Mouse (Mus musculus) WW6 (cell line): ENCODE measurements around the gene Rgsl1.
A peak's percentile ranks its signal among the peaks of the same experiment; 100 is the strongest.
"Not testable (repeated sequence)": the region's sequence is repeated elsewhere in the genome, so short reads cannot be mapped to it uniquely, and the experiment has no call there.

Experiments
- DNase-seq: peaks from one replicate; pipeline ENCODE4 v3.0.0-alpha.2; 2013; ENCODE audit warnings: low read depth, low spot score

Gene Rgsl1

DNA sequence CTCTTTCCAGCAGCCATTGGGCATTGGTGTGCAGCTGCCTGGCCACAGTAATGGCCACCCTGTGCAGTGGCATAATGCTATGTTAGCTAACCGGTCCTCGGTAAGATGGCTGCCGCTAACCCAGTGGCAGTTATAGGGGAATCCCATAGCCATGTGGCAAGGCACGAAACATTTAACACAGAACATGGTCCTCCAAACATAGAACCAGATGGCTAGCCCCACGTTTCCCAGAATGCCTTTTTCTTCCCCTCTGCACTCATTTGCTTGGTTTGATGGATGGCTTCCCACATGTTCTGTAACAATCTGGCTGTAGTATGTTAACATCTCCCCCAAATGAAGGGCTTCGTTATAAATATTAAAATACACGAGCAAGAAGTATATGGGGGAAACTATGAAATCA, 67.7 kb downstream of the Rgsl1 start:
- DNase-seq, result no peak

DNA sequence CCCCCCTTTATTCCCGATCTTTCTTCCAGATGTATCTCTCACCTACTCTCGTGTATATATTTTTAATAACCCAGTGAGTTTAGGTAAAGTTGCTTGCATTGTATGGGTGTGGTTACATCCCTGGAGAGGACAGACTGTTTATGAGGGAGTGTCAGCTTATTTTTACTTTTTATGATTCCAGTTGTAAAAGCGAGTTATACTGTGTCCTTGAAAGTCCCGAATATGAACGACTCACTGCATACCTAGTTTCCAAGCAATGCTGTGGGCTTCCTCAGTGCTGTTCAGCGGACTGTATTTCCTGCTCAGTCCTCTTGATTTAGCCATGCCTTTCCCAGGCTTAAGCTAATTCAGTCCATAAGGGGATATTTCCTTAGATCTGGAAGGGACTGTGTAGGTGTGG, 68.8 kb downstream of the Rgsl1 start:
- no peak for DNase-seq

DNA sequence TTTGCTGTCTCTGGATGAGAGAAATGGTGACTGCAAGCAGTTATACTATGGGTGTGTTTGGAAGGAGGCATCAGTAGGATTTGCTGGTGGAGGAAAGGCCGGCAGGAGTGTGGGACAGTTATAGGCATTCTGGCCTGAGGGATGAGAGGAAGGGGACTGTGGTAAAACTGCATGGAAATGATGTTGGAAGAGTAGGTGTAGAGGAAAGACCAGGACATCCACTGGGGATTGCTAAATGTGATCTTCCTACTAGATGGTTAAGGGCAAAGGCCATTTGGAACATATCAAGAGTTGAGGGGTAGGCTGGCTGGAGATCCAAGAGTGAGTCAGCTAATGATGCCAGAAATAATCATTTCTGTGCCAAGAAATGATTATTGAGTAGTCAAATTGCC, 73.2 kb downstream of the Rgsl1 start:
- DNase-seq, result no peak

DNA sequence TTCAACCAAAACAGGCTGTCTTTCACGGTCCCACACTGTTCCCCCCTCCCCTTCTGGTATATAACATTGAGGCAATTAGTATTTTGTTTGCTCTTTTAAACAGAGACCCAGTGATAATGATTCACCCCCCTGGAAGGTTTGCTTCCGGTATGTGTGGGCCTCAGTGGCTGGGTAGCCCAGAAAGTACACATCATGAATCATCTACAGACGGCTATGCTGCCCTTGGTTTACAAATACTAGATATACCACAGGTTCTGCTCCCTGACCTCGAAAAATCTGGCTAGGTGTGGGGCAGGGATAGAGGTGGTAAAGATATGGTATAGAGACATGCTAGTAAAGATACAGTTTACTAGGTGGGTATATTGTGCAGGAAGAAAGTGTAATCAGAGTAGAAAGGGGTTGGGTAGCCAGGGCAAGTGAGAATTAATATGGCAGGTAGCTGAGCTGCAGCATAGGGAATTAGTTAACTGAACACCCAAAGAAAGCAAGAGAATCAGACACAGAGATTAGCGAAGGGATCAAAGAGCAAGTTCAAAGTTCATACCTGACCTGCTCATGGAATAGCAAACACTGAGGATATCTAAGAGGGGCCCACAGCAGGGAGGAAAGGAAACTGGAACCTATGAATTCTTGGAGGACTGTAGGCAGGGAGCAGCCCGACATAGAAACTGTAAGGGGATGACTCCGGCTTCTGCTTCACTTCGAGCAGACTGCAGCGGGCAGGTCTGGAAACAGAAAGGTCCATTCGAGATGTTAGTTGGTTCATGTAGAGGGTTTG, 73.8 kb downstream of the Rgsl1 start:
- no peak for DNase-seq

DNA sequence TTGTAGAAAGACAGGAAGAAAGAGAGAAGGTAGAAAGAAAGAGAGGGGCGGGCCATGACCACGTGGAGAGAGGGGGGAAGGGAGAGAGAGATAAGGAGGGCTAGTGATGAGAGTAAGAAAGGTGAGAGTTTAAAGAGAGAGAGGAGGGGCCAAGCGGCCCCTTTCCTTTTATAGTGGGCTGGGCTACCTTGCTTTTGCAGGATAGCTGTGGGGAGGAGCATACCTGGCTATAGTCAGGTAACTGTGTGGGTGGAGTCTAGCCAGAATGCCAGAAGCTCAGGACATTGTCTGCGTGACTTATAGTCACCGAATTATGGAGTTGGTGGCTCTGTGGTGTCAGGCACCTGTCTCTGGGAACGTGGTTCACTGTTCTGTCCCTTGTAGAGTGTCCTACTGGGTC, 74.4 kb downstream of the Rgsl1 start:
- DNase-seq, result not testable (repeated sequence)

DNA sequence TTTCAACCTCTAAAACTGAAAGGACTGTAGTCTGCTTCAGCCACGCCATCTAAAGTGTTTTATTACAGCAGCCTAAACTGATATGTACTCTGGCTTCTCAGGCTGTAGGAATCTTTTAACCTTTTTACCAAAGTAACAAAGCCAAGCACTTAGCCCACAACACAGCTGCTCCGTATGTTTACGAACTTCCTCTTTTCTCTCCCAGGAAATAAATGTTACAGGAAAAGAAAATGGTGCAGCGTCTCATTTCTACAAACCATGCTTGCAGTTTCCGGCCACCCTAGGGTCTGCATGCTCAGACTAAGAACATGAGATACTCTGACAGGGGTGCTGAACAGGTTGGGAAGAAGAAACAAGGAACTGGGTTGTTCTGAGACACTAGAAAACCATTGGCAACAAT, 75.5 kb downstream of the Rgsl1 start:
- no peak for DNase-seq

DNA sequence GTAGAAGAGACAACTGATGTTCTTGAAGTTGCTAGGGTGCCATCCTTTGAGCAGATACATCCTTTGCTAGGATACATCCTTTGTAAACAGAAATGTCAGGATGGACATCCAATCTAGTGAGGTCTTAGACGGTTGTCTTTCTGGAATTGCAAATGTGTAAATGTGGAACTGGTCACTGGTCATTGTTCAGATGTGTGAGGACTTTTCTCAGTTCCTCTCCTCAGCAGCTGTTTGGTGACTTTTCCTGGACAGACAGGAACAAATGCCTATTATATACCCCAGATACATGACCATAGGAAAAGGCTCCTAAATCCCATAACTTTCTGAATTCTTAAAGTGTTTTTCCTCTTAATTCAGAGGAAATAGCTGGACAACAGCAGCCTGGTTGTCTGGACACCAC, 76.7 kb downstream of the Rgsl1 start:
- no peak for DNase-seq

DNA sequence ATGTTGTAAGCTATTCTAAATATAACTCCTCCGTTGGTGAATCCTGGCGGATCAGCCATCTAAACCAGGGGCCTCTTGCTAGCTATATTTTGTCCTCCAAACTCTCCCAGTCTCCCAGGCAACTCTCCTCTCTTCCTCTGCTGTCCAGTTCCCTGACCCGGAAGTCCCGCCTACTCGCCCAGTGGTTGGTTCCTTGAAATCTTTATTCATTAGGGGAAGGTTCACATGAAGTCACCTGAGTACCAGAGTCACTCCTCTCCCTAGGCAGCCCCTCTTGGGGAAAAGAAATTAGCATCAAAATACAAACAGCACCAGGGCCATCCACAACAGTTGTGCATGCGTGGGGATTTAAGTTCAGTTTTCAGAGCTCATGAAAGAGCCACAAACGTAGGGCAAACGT, 77.6 kb downstream of the Rgsl1 start:
- DNase-seq, result peak; percentile 59

DNA sequence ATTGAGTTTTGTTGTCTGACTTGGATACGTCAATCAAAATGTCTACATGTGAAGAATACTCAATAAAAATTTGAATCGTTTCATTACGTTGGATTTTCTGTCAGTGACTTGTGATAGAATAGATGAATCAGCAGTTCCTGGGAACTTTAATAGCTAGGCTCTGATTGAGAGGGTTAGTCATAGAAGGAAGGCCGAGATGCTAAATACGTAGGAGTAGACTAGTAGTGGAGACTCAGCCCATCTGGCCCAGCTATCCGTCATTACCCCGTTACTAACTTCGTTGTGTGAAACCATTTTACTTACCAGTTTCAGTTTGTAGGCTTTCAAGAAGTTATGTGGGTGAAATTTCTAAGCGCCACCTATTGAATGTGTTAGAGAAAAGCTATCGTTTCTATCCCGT, 79.8 kb downstream of the Rgsl1 start:
- no peak for DNase-seq

DNA sequence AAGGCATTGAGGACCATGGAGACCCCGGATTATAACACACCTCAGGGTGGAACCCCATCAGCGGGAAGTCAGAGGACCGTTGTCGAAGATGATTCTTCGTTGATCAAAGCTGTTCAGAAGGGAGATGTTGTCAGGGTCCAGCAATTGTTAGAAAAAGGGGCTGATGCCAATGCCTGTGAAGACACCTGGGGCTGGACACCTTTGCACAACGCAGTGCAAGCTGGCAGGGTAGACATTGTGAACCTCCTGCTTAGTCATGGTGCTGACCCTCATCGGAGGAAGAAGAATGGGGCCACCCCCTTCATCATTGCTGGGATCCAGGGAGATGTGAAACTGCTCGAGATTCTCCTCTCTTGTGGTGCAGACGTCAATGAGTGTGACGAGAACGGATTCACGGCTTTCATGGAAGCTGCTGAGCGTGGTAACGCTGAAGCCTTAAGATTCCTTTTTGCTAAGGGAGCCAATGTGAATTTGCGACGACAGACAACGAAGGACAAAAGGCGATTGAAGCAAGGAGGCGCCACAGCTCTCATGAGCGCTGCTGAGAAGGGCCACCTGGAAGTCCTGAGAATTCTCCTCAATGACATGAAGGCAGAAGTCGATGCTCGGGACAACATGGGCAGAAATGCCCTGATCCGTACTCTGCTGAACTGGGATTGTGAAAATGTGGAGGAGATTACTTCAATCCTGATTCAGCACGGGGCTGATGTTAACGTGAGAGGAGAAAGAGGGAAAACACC, 90.0 kb downstream of the Rgsl1 start:
- no peak for DNase-seq

DNA sequence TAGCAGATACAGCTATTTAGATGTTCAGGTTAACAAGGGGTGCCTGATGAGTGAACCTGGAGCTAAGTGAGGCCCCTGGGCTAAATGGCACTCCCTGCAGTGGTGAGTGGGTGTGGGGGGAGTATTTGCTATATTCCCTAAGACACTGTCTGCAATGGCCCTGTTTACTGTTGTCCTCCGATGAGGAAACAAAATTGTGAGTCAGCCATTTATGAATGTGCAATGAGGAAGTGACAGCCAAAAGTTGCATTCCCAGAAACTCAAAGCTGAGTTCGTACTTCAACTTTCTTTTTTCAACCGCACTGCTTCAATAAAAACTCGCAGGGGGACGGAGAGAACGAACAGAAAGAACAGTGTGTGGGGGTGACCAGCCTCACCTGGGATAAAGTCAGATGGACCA, 91.4 kb downstream of the Rgsl1 start:
- DNase-seq, result no peak

DNA sequence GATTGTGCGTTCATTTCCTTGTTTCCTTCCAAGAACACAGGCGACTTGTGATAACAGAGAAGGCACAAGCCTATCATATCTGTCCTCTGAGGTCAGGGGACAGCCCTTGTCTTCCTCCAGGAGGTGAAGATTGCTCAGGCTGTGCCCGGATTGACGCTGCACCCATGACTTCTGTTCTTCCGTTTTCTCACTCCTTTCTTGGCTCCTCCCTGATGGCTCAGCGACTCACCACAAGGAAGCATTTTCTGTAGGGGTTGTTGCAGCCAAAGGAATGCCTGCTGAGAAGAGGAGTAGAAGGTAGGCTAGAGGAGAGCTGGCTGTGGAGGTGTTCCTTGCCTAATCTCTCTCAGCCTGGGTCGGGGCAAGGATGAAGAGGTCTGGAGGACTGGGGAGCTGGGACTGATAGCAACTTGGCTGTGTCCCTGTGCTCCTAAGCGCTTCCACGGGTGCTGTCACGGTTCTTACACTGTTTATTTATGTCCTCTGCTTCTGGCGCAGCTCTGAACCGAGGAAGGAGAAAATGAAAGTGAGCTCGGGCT, 92.1 kb downstream of the Rgsl1 start:
- DNase-seq, result no peak

DNA sequence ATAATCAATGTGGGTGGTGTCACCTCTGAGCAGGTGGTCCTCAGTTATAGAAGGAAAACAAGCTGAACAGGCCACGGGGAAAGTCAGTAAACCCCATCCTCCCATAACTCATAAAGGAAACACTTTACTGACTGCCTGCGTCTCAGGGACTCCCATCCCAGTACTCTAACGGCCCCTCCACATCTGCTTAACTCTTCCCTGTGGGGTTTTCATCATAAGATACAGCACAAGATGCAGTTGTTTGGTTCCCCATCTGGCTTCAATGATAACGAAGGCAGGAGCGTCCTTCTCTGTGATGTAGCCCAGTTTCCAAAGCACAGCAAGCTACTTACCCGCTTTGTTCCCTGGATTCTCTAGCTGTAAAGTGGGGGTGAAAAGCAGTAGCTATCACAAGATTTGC, 93.9 kb downstream of the Rgsl1 start:
- DNase-seq, result no peak

DNA sequence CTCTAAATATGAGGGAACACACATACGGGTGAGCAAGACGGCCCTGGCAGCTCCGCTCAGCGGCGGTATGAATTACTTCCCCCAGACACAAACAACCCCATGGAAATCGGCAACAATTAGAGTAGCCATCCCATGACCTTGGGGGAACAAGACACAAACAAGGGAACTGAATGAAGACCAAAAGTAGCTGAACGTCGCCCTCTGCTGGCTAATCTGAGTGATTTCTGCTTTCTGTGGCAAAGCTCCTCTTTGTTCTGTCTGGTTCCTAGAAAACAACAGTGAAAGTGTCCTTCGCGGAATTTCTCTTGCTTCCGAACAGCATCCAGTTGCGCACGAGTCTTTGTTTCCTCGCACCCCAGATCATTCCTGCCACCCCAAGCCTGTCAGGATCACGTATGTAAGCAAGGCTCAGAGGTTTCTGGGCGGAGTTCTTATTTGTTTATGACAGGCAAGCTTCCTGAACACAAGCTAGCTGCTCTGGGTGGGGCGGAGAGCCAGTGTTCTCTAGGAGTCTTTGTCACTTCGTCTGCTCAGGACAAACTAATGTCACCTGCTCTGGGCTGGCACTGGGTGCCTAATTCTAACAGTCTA, 94.6 kb downstream of the Rgsl1 start, which contains the start of gene Rnasel:
Gene Rnasel, plus strand, starts transcription at position 216 of the 591 bp plus-strand sequence.
- peak; percentile 66 for DNase-seq

DNA sequence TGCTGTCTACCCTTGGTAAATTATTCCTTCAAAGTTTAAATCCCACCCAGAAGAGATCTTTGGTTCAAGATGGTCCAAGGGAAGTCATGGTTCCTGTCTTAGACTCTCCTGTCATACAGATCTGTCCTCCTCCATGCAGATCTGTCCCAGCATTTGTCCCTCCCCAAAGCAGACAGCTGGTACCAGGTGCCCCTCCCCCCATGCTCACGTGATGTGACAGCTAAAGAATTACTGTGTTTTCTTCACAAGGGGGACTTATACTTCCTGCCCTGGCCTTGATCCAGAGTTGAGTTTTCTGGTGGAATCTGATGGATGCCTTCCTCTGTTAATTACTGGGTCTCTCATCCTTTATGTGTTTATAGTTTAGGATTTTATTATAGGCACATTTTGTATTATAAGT, 95.4 kb downstream of the Rgsl1 start:
- no peak for DNase-seq

DNA sequence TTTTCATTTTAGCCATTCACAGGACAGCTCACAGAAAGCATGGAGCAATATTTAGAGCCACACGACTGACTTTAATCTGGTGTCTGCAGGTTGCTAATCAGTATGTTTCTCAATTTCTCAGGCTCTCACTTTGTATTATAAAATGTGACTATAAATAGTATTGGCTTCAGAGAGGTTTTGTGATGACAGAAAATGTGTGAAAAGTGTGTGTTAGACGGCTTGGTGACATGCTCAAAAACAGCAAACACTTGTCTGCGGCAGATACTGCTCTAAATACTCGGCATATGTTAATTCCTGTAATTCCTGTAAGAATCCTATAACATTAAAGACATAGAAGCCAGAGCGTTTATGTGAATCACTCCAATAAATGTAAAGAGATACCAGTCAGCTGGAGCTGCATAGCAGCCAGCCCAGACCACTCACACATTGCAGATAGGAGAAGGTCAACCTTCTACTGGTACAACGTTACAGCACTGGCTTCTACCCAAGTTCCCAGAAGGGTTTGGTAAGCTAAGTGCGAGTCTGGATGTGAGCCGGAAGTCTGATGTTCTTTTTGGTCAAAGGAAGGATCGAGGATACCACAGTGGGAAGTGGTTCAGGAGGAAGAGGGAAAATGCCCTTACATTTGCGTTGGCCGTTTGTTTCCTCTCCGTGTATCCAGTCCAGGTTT, 95.9 kb downstream of the Rgsl1 start:
- DNase-seq, result no peak

DNA sequence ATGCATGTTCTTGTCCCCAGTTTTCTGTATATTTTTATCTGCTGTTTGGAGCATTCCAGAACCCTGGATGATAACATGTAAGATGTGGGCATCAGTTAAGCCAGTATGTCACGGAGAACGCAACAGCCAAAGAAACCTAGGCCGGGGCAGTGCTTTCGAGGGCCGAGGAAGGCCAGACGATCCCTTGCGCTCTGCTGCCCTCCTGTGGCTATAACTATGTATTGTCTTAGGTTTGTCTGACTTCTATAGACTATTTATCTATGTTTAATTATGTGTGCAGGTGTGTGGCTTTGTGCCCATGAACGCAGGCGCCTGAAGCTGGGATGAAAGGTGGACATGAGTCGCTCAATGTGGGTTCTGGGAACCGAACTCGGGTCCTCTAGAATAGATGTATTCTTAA, 97.2 kb downstream of the Rgsl1 start:
- no peak for DNase-seq

DNA sequence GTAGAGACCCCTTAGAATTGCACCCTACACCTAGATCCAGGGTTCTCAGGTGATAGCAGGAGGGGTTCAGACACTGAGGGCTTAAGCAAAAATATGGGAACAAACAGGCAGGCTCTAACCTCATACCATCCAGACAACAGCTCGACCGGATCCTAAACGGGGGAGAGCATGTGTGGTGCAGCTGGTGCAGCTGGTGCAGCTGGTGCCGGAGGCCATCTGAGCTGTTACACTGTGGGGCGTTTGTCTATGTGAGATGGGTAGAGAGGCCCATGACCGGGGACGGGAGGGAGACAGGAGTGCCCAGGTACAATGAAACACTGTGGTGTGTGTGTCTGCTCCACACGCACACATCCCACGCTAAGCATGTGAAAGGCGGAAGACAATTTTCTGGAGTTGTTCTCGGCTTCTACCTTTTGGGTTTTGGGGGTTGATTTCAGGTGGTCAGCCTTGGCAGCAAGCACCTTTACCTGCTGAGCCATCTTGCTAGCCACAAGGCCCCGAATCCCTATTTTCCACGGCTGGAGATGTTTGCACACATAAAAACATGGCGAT, 97.7 kb downstream of the Rgsl1 start:
- DNase-seq, result no peak

DNA sequence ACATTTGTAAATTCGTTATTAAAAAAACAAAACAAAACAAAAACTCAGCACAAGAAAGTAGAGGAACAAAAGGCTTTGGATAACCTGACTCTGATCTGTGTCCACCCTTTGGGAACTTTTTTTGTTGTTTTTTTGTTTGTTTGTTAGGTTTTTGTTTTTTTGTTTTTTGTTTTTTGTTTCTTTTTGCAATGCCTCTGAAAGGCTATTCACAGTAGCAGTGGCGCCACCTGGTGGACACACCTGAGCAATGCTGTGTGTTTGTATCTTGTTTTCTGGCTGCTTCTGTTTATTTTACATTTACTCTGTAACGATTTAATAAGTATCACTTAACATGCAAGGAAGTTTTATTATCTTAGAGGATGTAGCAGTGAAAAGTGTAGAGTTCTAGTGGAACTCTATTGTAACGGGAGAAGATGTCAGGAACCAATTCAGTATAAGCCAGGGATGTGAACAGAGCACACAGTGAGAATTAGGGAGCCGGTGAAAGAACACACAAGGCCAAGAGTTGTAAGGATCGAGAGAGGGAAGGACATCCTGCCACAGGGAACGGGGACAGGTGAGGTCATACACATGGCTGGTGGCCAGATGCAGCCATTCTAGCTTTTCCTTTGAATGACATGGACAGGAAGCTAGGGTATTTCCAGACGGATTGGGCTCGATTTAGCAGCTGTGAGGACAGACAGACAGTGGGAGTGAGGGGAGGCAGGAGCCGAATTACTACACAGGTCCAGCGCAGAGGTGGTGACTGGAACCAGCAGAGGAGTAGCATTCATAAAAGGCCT, 101.4 kb downstream of the Rgsl1 start:
- no peak for DNase-seq

DNA sequence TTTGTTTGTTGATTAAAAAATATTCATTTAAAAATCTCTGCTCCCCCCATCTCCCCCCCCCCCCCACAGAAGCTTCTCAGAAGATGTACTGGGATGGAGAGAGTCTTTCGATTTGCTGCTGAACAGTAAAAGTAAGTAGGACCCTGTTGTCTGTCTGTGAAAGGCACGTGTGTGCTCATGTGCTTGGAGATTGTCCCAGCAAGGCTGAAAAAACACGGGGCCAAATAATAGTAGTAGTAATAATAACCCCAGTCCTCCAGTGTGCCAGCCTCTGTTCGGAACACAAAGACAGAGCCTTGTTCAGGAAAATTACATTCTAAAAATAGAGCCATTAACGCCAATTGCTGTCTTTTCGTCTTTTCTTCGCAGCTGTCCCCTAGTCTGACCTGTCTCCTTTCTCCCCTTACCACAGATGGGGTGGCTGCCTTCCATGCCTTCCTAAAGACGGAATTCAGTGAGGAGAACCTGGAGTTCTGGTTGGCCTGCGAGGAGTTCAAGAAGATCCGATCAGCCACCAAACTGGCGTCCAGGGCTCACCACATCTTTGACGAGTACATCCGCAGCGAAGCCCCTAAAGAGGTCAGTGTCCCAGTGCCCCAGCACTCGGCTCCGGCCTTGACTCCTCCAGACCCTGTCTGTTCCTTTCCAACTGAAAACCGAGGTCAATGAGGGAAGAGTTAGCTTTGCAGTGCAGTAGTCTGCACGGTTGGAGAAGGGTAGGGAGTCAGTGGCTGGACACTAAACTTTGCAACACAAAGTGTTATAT, 102.2 kb downstream of the Rgsl1 start:
- no peak for DNase-seq
